Mouse (Mus musculus) lung, adult 2 months (tissue): ENCODE results near the gene Rmnd1.

ENCODE experiments used
- CTCF ChIP-seq: fragments of 200-500 bp; IDR thresholded peaks from 2 replicates; pipeline ENCODE4 v1.5.1; 2011; ENCODE audit warnings: mild to moderate bottlenecking, low read length, control low read depth; ENCODE audit not compliant: insufficient read depth
- POLR2A ChIP-seq: fragments of 200-500 bp; IDR thresholded peaks from 2 replicates; pipeline ENCODE4 v1.6.1; 2011; ENCODE audit warnings: low read depth, mild to moderate bottlenecking, control low read depth, low read length, borderline replicate concordance; ENCODE audit errors: extremely low read depth

- no peak for TF ChIP-seq CTCF
- TF ChIP-seq POLR2A: no peak
Measured at GRCm38 (mm10) chr10:4380748-4381147, 51.4 kb downstream of the Rmnd1 start.
